Mouse (Mus musculus) limb, embryonic 13.5 days (tissue): ENCODE measurements around the gene Acot11. TPM values are rescaled to one million over a fixed set of nuclear protein-coding genes. Genes with fewer than 3 reads are reported as not detected.

Source experiments
- ATAC-seq: fragments of 200-750 bp; cut with Nextera tagmentation; 2 replicates; pipeline ENCODE4 v1.8.0; 2017; ENCODE audit warnings: low read depth, moderate number of reproducible peaks, moderate TSS enrichment; ENCODE audit not compliant: low FRiP score
- H3K27ac ChIP-seq: fragments of 300-500 bp; sonication (generic); 2 replicates; pipeline ENCODE4 v1.5.1; 2015; ENCODE audit warnings: inconsistent platforms, mild to moderate bottlenecking, moderate library complexity
- H3K27me3 ChIP-seq: fragments of 300-500 bp; sonication (generic); 2 replicates; pipeline ENCODE4 v1.6.1; 2015; ENCODE audit warnings: mild to moderate bottlenecking, inconsistent platforms
- H3K36me3 ChIP-seq: fragments of 300-500 bp; sonication (generic); 2 replicates; pipeline ENCODE4 v1.6.1; 2015; ENCODE audit warnings: inconsistent platforms, mild to moderate bottlenecking, moderate library complexity
- H3K4me1 ChIP-seq: fragments of 300-500 bp; sonication (generic); 2 replicates; pipeline ENCODE4 v1.6.1; 2015; ENCODE audit warnings: inconsistent platforms
- H3K4me2 ChIP-seq: fragments of 300-500 bp; sonication (generic); replicated peaks from 2 replicates; pipeline ENCODE4 v1.6.1; 2015; ENCODE audit warnings: inconsistent platforms, mild to moderate bottlenecking, moderate library complexity
- H3K4me3 ChIP-seq: fragments of 300-500 bp; sonication (generic); 2 replicates; pipeline ENCODE4 v1.5.1; 2015; ENCODE audit warnings: moderate library complexity, mild to moderate bottlenecking, inconsistent platforms
- H3K9ac ChIP-seq: fragments of 300-500 bp; sonication (generic); 2 replicates; pipeline ENCODE4 v1.6.1; 2015; ENCODE audit warnings: mild to moderate bottlenecking, inconsistent platforms
- H3K9me3 ChIP-seq: fragments of 300-500 bp; sonication (generic); 2 replicates; pipeline ENCODE4 v1.6.1; 2016; ENCODE audit warnings: inconsistent platforms
- WGBS: fragments of 180-500 bp; shearing (Covaris S2); methylation state at CpG from one replicate; pipeline ENCODE4 v1.1.7; 2015; 5-methylcytosine and 5-hydroxymethylcytosine counted together
- polyA plus RNA-seq: library from polyadenylated mRNA; unstranded; fragments of >200 nt; fragmentation: Nextera tagmentation; extraction: Ambion mirVana; gene quantifications from 2 replicates; pipeline ENCODE4 v1.2.1, GENCODE M21; 2015

Gene Acot11
- 5.1 and 5.5 TPM in 2 replicates for polyA plus RNA-seq

DNA sequence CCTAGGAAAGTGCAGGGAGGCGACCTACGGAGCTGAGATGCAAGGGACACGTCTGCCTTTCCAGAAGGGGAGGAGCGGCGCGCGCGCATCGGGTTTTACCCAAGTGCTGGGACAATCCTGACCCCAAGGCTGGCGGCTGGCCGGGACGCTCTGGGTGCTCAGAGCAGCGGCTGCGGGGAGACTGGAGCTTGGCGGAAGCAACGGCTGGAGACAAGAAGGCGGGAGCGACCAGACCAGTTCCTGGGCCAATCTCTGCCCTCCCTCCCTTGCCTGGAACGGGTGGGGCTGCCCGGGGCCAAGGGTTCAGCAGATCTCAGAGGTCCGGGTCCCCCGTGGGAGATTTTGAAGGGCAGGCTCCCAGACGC, at the start of gene Acot11:
Gene Acot11, minus strand, starts transcription at position 89 of the 365 bp plus-strand sequence.
- H3K27ac ChIP-seq, result no peak within 1 kb of the TSS
- no peak for ATAC-seq
- 3% methylated on average over 23 of the region's 23 CpGs for WGBS

GRCm38 (mm10) chr4:106848290-106849092, 43.7 kb upstream of the Acot11 start:
- ATAC-seq, result peak; percentile 35
- peaks cover 39% of the 10 kb centered on the region for H3K4me1 ChIP-seq
- H3K36me3 ChIP-seq, result no peaks in the 10 kb centered on the region
- H3K4me3 ChIP-seq, result peak overlapping the region; percentile 17; the same call in 1 of the 2 replicates
- peak overlapping the region; percentile 55 for H3K4me2 ChIP-seq
- peak overlapping the region; percentile 97 for H3K27ac ChIP-seq
- no peaks in the 10 kb centered on the region for H3K9me3 ChIP-seq
- H3K27me3 ChIP-seq, result no peaks in the 10 kb centered on the region
- H3K9ac ChIP-seq, result peak overlapping the region; percentile 43; the same call in 1 of the 2 replicates
- WGBS, result 43% methylated on average over 12 of the region's 12 CpGs

More for the DNA sequence above, at the start of gene Acot11:
- Histone ChIP-seq H3K9ac (peak within 1 kb of the TSS; percentile 66), H3K9me3 (peaks cover under 1% of the 10 kb centered on the region), H3K27me3 (peaks cover 9% of the 10 kb centered on the region; the same call in 1 of the 2 replicates), H3K4me2 (peak within 1 kb of the TSS; percentile 65), H3K4me3 (peak within 1 kb of the TSS; percentile 35), H3K4me1 (peaks cover 18% of the 10 kb centered on the region), H3K36me3 (no peaks in the 10 kb centered on the region)

- H3K9ac ChIP-seq, result peak overlapping the region; percentile 43; the same call in 1 of the 2 replicates
- no peaks in the 10 kb centered on the region for H3K36me3 ChIP-seq
- peak overlapping the region; percentile 17 for H3K4me3 ChIP-seq
- WGBS, result 5% methylated on average over 9 of the region's 9 CpGs
- peak overlapping the region; percentile 97 for H3K27ac ChIP-seq
- peak overlapping the region; percentile 55 for H3K4me2 ChIP-seq
- no peaks in the 10 kb centered on the region for H3K9me3 ChIP-seq
- peak; percentile 94 for ATAC-seq
- H3K27me3 ChIP-seq, result no peaks in the 10 kb centered on the region
- H3K4me1 ChIP-seq, result peaks cover 43% of the 10 kb centered on the region
Observed at GRCm38 (mm10) chr4:106847591-106848289, 42.9 kb upstream of the Acot11 start.

- no peak overlapping the region for H3K4me3 ChIP-seq
- peak overlapping the region; percentile 35; the same call in 1 of the 2 replicates for H3K9ac ChIP-seq
- no peak overlapping the region for H3K4me2 ChIP-seq
- no peaks in the 10 kb centered on the region for H3K27me3 ChIP-seq
- 30% methylated on average over 8 of the region's 8 CpGs for WGBS
- peak overlapping the region; percentile 100 for H3K27ac ChIP-seq
- no peak for ATAC-seq
- no peaks in the 10 kb centered on the region for H3K9me3 ChIP-seq
- H3K36me3 ChIP-seq, result no peaks in the 10 kb centered on the region
- peaks cover 65% of the 10 kb centered on the region for H3K4me1 ChIP-seq
Observed at GRCm38 (mm10) chr4:106842561-106842960, 37.8 kb upstream of the Acot11 start.

GRCm38 (mm10) chr4:106841856-106842255, 37.1 kb upstream of the Acot11 start:
- H3K9me3 ChIP-seq, result no peaks in the 10 kb centered on the region
- H3K27ac ChIP-seq, result peak overlapping the region; percentile 100
- 42% methylated on average over 7 of the region's 7 CpGs for WGBS
- H3K36me3 ChIP-seq, result no peaks in the 10 kb centered on the region
- H3K27me3 ChIP-seq, result no peaks in the 10 kb centered on the region
- H3K4me3 ChIP-seq, result no peak overlapping the region
- ATAC-seq, result no peak
- H3K4me1 ChIP-seq, result peaks cover 65% of the 10 kb centered on the region
- no peak overlapping the region for H3K9ac ChIP-seq
- H3K4me2 ChIP-seq, result peak overlapping the region; percentile 99

GRCm38 (mm10) chr4:106841303-106841702, 36.5 kb upstream of the Acot11 start:
- H3K27ac ChIP-seq, result peak overlapping the region; percentile 100
- no peak for ATAC-seq
- H3K4me2 ChIP-seq, result peak overlapping the region; percentile 99
- H3K36me3 ChIP-seq, result no peaks in the 10 kb centered on the region
- 9% methylated on average over 7 of the region's 7 CpGs for WGBS
- H3K9me3 ChIP-seq, result no peaks in the 10 kb centered on the region
- H3K27me3 ChIP-seq, result no peaks in the 10 kb centered on the region
- H3K4me3 ChIP-seq, result no peak overlapping the region
- H3K9ac ChIP-seq, result peak overlapping the region; percentile 45; the same call in 1 of the 2 replicates
- H3K4me1 ChIP-seq, result peaks cover 65% of the 10 kb centered on the region

DNA sequence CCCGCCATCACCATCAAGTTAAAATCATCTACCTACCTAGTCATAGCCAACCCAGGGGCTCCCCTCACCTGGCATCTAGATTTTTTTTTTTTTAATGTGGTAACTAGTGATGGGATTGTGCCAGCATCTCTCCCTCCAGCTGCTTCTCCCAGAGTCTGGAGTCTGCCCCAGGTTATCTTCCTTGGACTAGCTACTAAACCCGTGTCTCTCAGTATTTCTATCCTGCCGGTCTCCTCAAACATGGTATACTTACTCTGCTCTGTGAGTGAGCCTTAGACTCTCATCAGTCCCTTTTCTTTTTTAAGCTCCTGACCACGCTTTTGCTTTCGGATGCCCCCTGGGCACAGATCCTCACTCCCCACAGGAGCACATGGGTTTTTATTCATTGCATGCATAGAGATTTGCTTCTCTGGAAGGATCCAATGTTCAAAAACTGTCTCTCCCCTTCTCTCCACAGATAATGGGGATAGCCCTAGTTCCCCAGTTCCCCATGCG, 35.9 kb upstream of the Acot11 start:
- H3K4me3 ChIP-seq, result peak overlapping the region; percentile 54
- no peaks in the 10 kb centered on the region for H3K9me3 ChIP-seq
- peak overlapping the region; percentile 72 for H3K9ac ChIP-seq
- peaks cover 63% of the 10 kb centered on the region for H3K4me1 ChIP-seq
- peak overlapping the region; percentile 100 for H3K27ac ChIP-seq
- no peaks in the 10 kb centered on the region for H3K36me3 ChIP-seq
- H3K4me2 ChIP-seq, result peak overlapping the region; percentile 99
- no peak for ATAC-seq
- no peaks in the 10 kb centered on the region for H3K27me3 ChIP-seq
- 15% methylated on average over 6 of the region's 6 CpGs for WGBS

DNA sequence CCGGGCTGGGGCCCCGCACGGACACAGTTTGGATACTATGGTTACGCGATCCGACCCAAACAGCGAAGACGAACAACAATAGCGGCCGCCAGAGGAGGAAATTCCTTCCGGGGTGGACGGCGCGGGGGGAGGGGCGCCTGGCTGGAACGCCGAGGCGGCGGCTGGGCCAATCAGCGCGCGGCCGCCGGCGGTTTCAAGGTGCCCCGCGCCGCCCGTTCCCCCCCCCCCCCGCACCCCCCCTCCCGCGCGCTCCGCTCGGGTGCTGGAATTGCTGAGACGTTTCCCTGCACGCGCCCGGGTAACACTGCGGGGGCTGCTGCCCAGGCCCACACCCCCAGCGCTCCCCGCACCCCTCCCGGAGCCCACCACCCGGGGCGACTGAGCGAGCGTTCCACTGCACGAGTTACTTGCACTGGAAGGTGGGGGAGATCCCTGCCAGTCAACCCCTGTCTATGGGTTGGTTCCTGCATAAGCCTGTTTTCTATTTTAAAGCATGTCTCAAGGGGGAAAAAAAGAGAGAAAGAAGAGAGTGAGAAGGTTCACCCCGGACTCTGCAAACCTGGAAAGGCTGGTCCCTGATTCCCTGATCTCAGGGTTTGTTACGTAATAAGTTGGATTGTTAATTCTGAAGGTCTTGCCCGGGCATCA, 35.3 kb upstream of the Acot11 start:
- H3K4me2 ChIP-seq, result peak overlapping the region; percentile 99
- under 1% methylated on average over 40 of the region's 51 CpGs for WGBS
- peak overlapping the region; percentile 54 for H3K4me3 ChIP-seq
- no peaks in the 10 kb centered on the region for H3K9me3 ChIP-seq
- peak; percentile 66 for ATAC-seq
- H3K4me1 ChIP-seq, result peaks cover 63% of the 10 kb centered on the region
- H3K27me3 ChIP-seq, result no peaks in the 10 kb centered on the region
- peak overlapping the region; percentile 100 for H3K27ac ChIP-seq
- no peaks in the 10 kb centered on the region for H3K36me3 ChIP-seq
- H3K9ac ChIP-seq, result peak overlapping the region; percentile 83

- Histone ChIP-seq H3K4me3 (peak overlapping the region; percentile 54), H3K4me2 (peak overlapping the region; percentile 99), H3K9me3 (no peaks in the 10 kb centered on the region), H3K36me3 (no peaks in the 10 kb centered on the region), H3K9ac (peak overlapping the region; percentile 83), H3K27ac (peak overlapping the region; percentile 100), H3K4me1 (peaks cover 63% of the 10 kb centered on the region), H3K27me3 (no peaks in the 10 kb centered on the region)
- ATAC-seq, result peak; percentile 52
- under 1% methylated on average over 32 of the region's 32 CpGs for WGBS
Observed at GRCm38 (mm10) chr4:106839254-106839834, 34.5 kb upstream of the Acot11 start.

DNA sequence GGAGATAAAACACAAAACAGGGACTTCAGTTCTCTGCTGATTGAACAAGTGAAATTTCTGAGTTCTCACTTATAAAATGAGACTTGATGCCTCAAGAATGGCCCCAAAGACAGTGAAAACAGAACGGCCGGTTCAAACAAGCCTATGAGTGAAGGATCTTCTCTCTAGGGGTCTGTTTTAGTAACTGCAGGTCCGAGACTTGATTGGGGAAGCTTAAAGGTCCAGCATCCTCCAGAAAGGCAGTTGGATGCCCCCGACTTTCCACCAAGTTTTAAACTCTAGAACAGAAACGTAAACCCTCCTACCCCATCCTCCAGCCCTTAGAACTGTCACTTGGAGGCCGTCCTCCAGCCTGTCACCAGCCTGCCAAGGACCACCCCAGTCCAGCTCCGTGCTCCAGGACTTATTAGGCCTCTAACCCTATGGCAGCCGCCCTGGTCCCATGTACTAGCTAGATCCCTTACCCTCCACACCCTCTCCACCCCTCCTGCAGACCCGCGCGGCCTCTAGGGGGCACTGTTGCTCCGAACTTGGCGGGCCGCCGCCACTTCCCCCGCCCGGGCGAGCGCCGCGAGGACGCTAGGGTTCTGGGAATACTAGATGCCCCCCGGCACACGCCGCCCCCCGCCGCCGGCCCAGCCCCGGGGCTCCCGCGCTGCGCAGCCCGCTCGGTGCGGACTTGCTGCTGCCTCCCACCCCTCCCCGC, 33.9 kb upstream of the Acot11 start:
- 1% methylated on average over 36 of the region's 36 CpGs for WGBS
- Histone ChIP-seq H3K4me3 (peak overlapping the region; percentile 54), H3K27ac (peak overlapping the region; percentile 100), H3K4me1 (peaks cover 59% of the 10 kb centered on the region), H3K27me3 (no peaks in the 10 kb centered on the region), H3K4me2 (peak overlapping the region; percentile 99), H3K9ac (peak overlapping the region; percentile 83), H3K36me3 (no peaks in the 10 kb centered on the region), H3K9me3 (no peaks in the 10 kb centered on the region)
- ATAC-seq, result peak; percentile 87

GRCm38 (mm10) chr4:106837964-106838363, 33.2 kb upstream of the Acot11 start:
- Histone ChIP-seq H3K36me3 (no peaks in the 10 kb centered on the region), H3K4me2 (peak overlapping the region; percentile 99), H3K4me3 (peak overlapping the region; percentile 34), H3K4me1 (peaks cover 52% of the 10 kb centered on the region), H3K27me3 (no peaks in the 10 kb centered on the region), H3K27ac (peak overlapping the region; percentile 100), H3K9me3 (no peaks in the 10 kb centered on the region), H3K9ac (peak overlapping the region; percentile 67)
- WGBS, result 1% methylated on average over 14 of the region's 18 CpGs
- peak; percentile 8; the same call in 1 of the 2 replicates for ATAC-seq
